9 mouse cellular contexts compared by ENCODE assay signal in the genomic region with DNA sequence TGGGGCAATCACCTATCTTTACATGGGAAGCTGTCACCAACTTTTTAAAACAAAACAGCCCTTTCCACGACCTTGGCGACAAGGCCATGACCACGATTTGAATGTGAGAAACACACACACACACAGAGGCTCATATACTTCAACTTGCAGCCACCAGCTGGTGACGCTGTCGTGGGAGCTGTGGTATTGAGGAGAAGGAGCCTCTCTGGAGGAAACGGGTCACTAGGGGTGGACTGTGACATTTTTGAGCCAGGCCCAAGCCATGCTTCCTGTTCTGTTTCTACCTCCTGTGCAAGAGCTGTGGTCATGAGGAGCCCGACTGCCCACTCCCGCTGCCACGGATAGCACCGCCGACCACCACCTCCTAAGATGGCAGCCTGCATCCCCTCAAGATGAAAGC. TPM values are rescaled to one million over a fixed set of nuclear protein-coding genes. Genes with fewer than 3 reads are reported as not detected.
DNase-seq lines count a peak whose midpoint lies in the region; ATAC-seq and TF ChIP-seq lines count a peak whose summit lies in the region.
"Had no signal": no experiment of that assay in that cellular context is flagged by ENCODE, and none has a peak within 500 bp of the region (broad histone marks: within the 10 kb centered on the region; RNA-seq: fewer than 3 reads in every experiment).

No protein-coding gene starts in this region.

- 47% methylated on average over 11 of the region's 11 CpGs for WGBS in spleen, adult 2 months
- 78% methylated on average over 11 of the region's 11 CpGs for WGBS in stomach, postnatal 0 days
- 91% methylated on average over 11 of the region's 11 CpGs for WGBS in midbrain, postnatal 0 days

- peaks cover 25% of the 10 kb centered on the region for H3K36me3 ChIP-seq in spleen, adult 2 months (ENCODE audit: control insufficient read depth, insufficient read depth, low read length)
- H3K36me3 ChIP-seq in stomach, postnatal 0 days (ENCODE audit: control insufficient read depth, insufficient read depth, low read length) = peaks cover 5% of the 10 kb centered on the region; the same call in 1 of the 2 replicates
- H3K36me3 ChIP-seq in midbrain, postnatal 0 days (ENCODE audit: insufficient read depth, low read length) = peaks cover 10% of the 10 kb centered on the region; the same call in 1 of the 2 replicates

- no peak overlapping the region for H3K4me3 ChIP-seq in spleen, adult 2 months (ENCODE audit: extremely low read depth, insufficient read depth, insufficient read length)
- H3K4me3 ChIP-seq in stomach, postnatal 0 days (ENCODE audit: low read depth, low read length) = no peak overlapping the region
- H3K4me3 ChIP-seq in midbrain, postnatal 0 days (ENCODE audit: low read depth, low read length) = no peak overlapping the region

- ATAC-seq in stomach, postnatal 0 days (ENCODE audit: low FRiP score, low TSS enrichment) = no peak
- no peak for ATAC-seq in midbrain, postnatal 0 days (ENCODE audit: low FRiP score)

- TF ChIP-seq CTCF in spleen, adult 2 months (IDR thresholded peaks at IDR 0.05; ENCODE audit: extremely low read depth, insufficient read depth, insufficient read length, insufficient replicate concordance) = no peak
- peak; percentile 42 for TF ChIP-seq CTCF in stomach, postnatal 0 days (IDR thresholded peaks at IDR 0.05; ENCODE audit: low read depth)
- no peak for TF ChIP-seq CTCF in midbrain, postnatal 0 days (IDR thresholded peaks at IDR 0.05)

- no peaks in the 10 kb centered on the region for H3K27me3 ChIP-seq in spleen, adult 2 months (ENCODE audit: control insufficient read depth, insufficient read depth, low read length)
- H3K27me3 ChIP-seq in stomach, postnatal 0 days (ENCODE audit: control insufficient read depth, insufficient read depth, low read length) = no peaks in the 10 kb centered on the region
- H3K27me3 ChIP-seq in midbrain, postnatal 0 days (ENCODE audit: insufficient read depth, low read length) = no peaks in the 10 kb centered on the region

- DNase-seq in adrenal gland, adult 2 months = peak; percentile 65
- no peak for DNase-seq in adrenal gland, adult 8-10 months
- no peak for DNase-seq in spleen, adult 2 months (ENCODE audit: low read depth in 1 of 2, low spot score in 2 of 2)
- DNase-seq in spleen, adult 12 weeks (ENCODE audit: low spot score) = no peak
- DNase-seq in kidney, postnatal 4 days = peak; percentile 54 to 68
- DNase-seq in stomach, postnatal 0 days (ENCODE audit: low spot score) = no peak
- DNase-seq in B cell, adult 2 months = no peak
- no peak for DNase-seq in midbrain, postnatal 0 days (ENCODE audit: low spot score)
- DNase-seq: lung, embryonic 14.5 days had no signal

- no peak for TF ChIP-seq POLR2A in spleen, adult 2 months (IDR thresholded peaks at IDR 0.05; ENCODE audit: low read depth, low read length)

- TF ChIP-seq EP300 in stomach, postnatal 0 days (optimal IDR thresholded peaks at IDR 0.05) = no peak

- H3K9me3 ChIP-seq in stomach, postnatal 0 days (ENCODE audit: control insufficient read depth, low read length) = no peaks in the 10 kb centered on the region
- no peaks in the 10 kb centered on the region for H3K9me3 ChIP-seq in midbrain, postnatal 0 days (ENCODE audit: low read length)

- peak overlapping the region; percentile 32; the same call in 1 of the 2 replicates for H3K27ac ChIP-seq in spleen, adult 2 months (ENCODE audit: insufficient read depth, low read length)
- H3K27ac ChIP-seq in stomach, postnatal 0 days (replicated peaks) = peak overlapping the region; percentile 63; the same call in 1 of the 2 replicates
- no peak overlapping the region for H3K27ac ChIP-seq in midbrain, postnatal 0 days (ENCODE audit: low read depth, low read length)

- no peak overlapping the region for H3K4me2 ChIP-seq in stomach, postnatal 0 days (replicated peaks; ENCODE audit: low read depth)
- H3K4me2 ChIP-seq in midbrain, postnatal 0 days (ENCODE audit: low read depth, low read length, poor library complexity, severe bottlenecking) = no peak overlapping the region
- H3K4me2 ChIP-seq: lung, embryonic 14.5 days had no signal

- H3K4me1 ChIP-seq in spleen, adult 2 months (ENCODE audit: control insufficient read depth, insufficient read depth, insufficient read length) = peaks cover 5% of the 10 kb centered on the region; the same call in 1 of the 2 replicates
- peaks cover 16% of the 10 kb centered on the region for H3K4me1 ChIP-seq in stomach, postnatal 0 days (replicated peaks; ENCODE audit: control insufficient read depth, insufficient read depth)
- H3K4me1 ChIP-seq in midbrain, postnatal 0 days (ENCODE audit: insufficient read depth, low read length) = peaks cover 22% of the 10 kb centered on the region; the same call in 1 of the 2 replicates

- no peak overlapping the region for H3K9ac ChIP-seq in stomach, postnatal 0 days (ENCODE audit: low read length)
- no peak overlapping the region for H3K9ac ChIP-seq in midbrain, postnatal 0 days (replicated peaks; ENCODE audit: low read length, poor library complexity, severe bottlenecking)
- H3K9ac ChIP-seq: lung, embryonic 14.5 days had no signal

RNA-seq across cellular contexts. Expression of a gene that starts 46.4 kb away (rescaled TPM):
- total RNA-seq in adrenal gland, adult 2 months (2021) = 10 to 100 TPM; 53.9 to 56.5 TPM
- polyA plus RNA-seq in adrenal gland, adult 2 months (2012; rRNA removed) = 21.3 and 22.2 TPM in 2 replicates
- total RNA-seq in adrenal gland, adult 8-10 months (2022) = 10 to 100 TPM; 51.7 to 94.5 (median 70.6) TPM
- 25.0 and 25.4 TPM in 2 replicates for polyA plus RNA-seq in spleen, adult 2 months (2012; rRNA removed)
- 24.3 and 29.7 TPM in 2 replicates for polyA plus RNA-seq in stomach, postnatal 0 days (2015; fragmentation: Nextera tagmentation; extraction: Ambion mirVana)
- total RNA-seq in midbrain, postnatal 0 days (2014; rRNA removed) = 55.9 and 73.4 TPM in 2 replicates
- 56.8 and 59.0 TPM in 2 replicates for polyA plus RNA-seq in midbrain, postnatal 0 days (2015; fragmentation: Nextera tagmentation; extraction: Ambion mirVana)

Comparison
In these comparisons a context has a peak if more than half of its experiments do, and no peak if none do; other contexts are left out.
1. DNase-seq: peak in adrenal gland, adult 2 months (single experiment) and kidney, postnatal 4 days (2 of 2); none in adrenal gland, adult 8-10 months (single experiment), spleen, adult 2 months (0 of 2), spleen, adult 12 weeks (single experiment), stomach, postnatal 0 days (single experiment), B cell, adult 2 months (0 of 2) and midbrain, postnatal 0 days (single experiment).